23 mouse cellular contexts compared by ENCODE assay signal in the genomic region with DNA sequence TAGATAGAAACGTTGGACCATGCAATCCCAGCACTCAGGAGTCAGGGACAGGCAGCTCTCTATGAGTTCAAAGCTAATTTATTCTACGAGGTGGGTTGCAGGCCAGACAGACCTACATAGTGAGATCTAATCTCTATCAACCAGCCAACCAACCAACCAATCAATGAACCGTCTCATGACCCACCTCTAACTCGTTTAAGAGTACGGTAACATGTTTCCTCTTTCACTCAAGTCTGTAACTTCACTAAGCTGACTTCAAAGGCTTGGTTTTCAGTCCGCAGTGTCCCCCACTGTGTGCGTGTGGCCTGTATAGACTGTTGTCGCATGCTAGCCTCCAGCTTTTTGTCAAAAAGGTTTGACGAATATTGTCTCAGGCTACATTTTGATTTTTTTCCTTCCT. TPM values are rescaled to one million over a fixed set of nuclear protein-coding genes. Genes with fewer than 3 reads are reported as not detected.
DNase-seq lines count a peak whose midpoint lies in the region; ATAC-seq and TF ChIP-seq lines count a peak whose summit lies in the region.
"Had no signal": no experiment of that assay in that cellular context is flagged by ENCODE, and none has a peak within 500 bp of the region (broad histone marks: within the 10 kb centered on the region; RNA-seq: fewer than 3 reads in every experiment).

No protein-coding gene starts in this region.

- H3K9me3 ChIP-seq in kidney, embryonic 16.5 days (ENCODE audit: low read length) = no peaks in the 10 kb centered on the region
- no peaks in the 10 kb centered on the region for H3K9me3 ChIP-seq in midbrain, embryonic 11.5 days (ENCODE audit: control insufficient read depth, low read length)
- H3K9me3 ChIP-seq in midbrain, embryonic 15.5 days = no peaks in the 10 kb centered on the region
- no peaks in the 10 kb centered on the region for H3K9me3 ChIP-seq in MEL (replicated peaks; ENCODE audit: insufficient read depth, low read length)
- H3K9me3 ChIP-seq: embryonic facial prominence, embryonic 13.5 days; embryonic facial prominence, embryonic 15.5 days; forebrain, embryonic 10.5 days; forebrain, embryonic 12.5 days had no signal

- TF ChIP-seq POLR2A in MEL (IDR thresholded peaks at IDR 0.05; ENCODE audit: control insufficient read depth in 1 of 2, insufficient read depth in 1 of 2, low read depth in 1 of 2, low read length in 2 of 2, poor library complexity in 1 of 2) = peak in 1 of 2 experiments; percentile 44; a peak in 1 of 4 replicates

- H3K27ac ChIP-seq in kidney, embryonic 16.5 days (ENCODE audit: low read length) = peak overlapping the region; percentile 60
- H3K27ac ChIP-seq in midbrain, embryonic 11.5 days (ENCODE audit: low read depth, low read length) = no peak overlapping the region
- no peak overlapping the region for H3K27ac ChIP-seq in midbrain, embryonic 15.5 days
- H3K27ac ChIP-seq in MEL (ENCODE audit: control insufficient read depth, low read depth, low read length) = no peak overlapping the region
- H3K27ac ChIP-seq: embryonic facial prominence, embryonic 13.5 days; embryonic facial prominence, embryonic 15.5 days; forebrain, embryonic 10.5 days; forebrain, embryonic 12.5 days had no signal

- H3K4me1 ChIP-seq in kidney, embryonic 16.5 days (ENCODE audit: insufficient read depth, low read length) = no peaks in the 10 kb centered on the region
- H3K4me1 ChIP-seq in midbrain, embryonic 11.5 days (ENCODE audit: control insufficient read depth, insufficient read depth, low read length) = peaks cover 2% of the 10 kb centered on the region; the same call in 1 of the 2 replicates
- peaks cover 3% of the 10 kb centered on the region; the same call in 1 of the 2 replicates for H3K4me1 ChIP-seq in midbrain, embryonic 15.5 days
- H3K4me1 ChIP-seq in MEL (ENCODE audit: control insufficient read depth in 1 of 2, insufficient read depth in 2 of 2, low read length in 2 of 2) = peaks cover 12 to 15% of the 10 kb centered on the region in 2 experiments
- H3K4me1 ChIP-seq: embryonic facial prominence, embryonic 13.5 days; embryonic facial prominence, embryonic 15.5 days; forebrain, embryonic 12.5 days had no signal

- TF ChIP-seq EP300 in MEL (IDR thresholded peaks at IDR 0.05; ENCODE audit: low read depth in 1 of 2, low read length in 2 of 2) = no peak; a peak in 1 of 4 replicates

- H3K4me3 ChIP-seq in kidney, embryonic 16.5 days (ENCODE audit: low read length) = no peak overlapping the region
- H3K4me3 ChIP-seq in midbrain, embryonic 11.5 days (ENCODE audit: low read depth, low read length) = no peak overlapping the region
- no peak overlapping the region for H3K4me3 ChIP-seq in midbrain, embryonic 15.5 days
- peak overlapping the region; percentile 7 to 35; a peak in 3 of 4 replicates for H3K4me3 ChIP-seq in MEL (ENCODE audit: control insufficient read depth in 1 of 2, insufficient read depth in 1 of 2, low read depth in 2 of 2, low read length in 2 of 2)
- H3K4me3 ChIP-seq: embryonic facial prominence, embryonic 13.5 days; embryonic facial prominence, embryonic 15.5 days; erythroblast, embryonic 14.5 days; forebrain, embryonic 10.5 days; forebrain, embryonic 12.5 days had no signal

- H3K9ac ChIP-seq in kidney, embryonic 16.5 days (replicated peaks; ENCODE audit: low read length) = no peak overlapping the region
- no peak overlapping the region for H3K9ac ChIP-seq in midbrain, embryonic 11.5 days (ENCODE audit: low read length)
- no peak overlapping the region for H3K9ac ChIP-seq in midbrain, embryonic 15.5 days
- H3K9ac ChIP-seq in MEL (ENCODE audit: control insufficient read depth, low read depth, low read length, poor library complexity, severe bottlenecking) = peak overlapping the region; percentile 26; the same call in 1 of the 2 replicates
- H3K9ac ChIP-seq: embryonic facial prominence, embryonic 13.5 days; embryonic facial prominence, embryonic 15.5 days; forebrain, embryonic 12.5 days had no signal

- no peak; the same call in 1 of the 2 replicates for ATAC-seq in kidney, embryonic 16.5 days (ENCODE audit: low FRiP score, low TSS enrichment)
- ATAC-seq in midbrain, embryonic 11.5 days (ENCODE audit: low FRiP score) = no peak
- ATAC-seq in midbrain, embryonic 15.5 days (replicated peaks) = no peak
- ATAC-seq: forebrain, embryonic 14.5 days; forebrain, embryonic 16.5 days had no signal

- no peak overlapping the region for H3K4me2 ChIP-seq in kidney, embryonic 16.5 days (replicated peaks; ENCODE audit: low read depth, low read length)
- no peak overlapping the region for H3K4me2 ChIP-seq in midbrain, embryonic 11.5 days
- no peak overlapping the region for H3K4me2 ChIP-seq in midbrain, embryonic 15.5 days
- H3K4me2 ChIP-seq: embryonic facial prominence, embryonic 13.5 days; embryonic facial prominence, embryonic 15.5 days; forebrain, embryonic 12.5 days had no signal

- no peaks in the 10 kb centered on the region for H3K79me2 ChIP-seq in MEL (ENCODE audit: control insufficient read depth, insufficient read depth, low read length, poor library complexity)

- H3K27me3 ChIP-seq in kidney, embryonic 16.5 days (ENCODE audit: insufficient read depth, low read length) = no peaks in the 10 kb centered on the region
- H3K27me3 ChIP-seq in midbrain, embryonic 11.5 days (ENCODE audit: control insufficient read depth, insufficient read depth, low read length) = no peaks in the 10 kb centered on the region
- no peaks in the 10 kb centered on the region for H3K27me3 ChIP-seq in midbrain, embryonic 15.5 days (replicated peaks)
- H3K27me3 ChIP-seq in MEL (ENCODE audit: control insufficient read depth in 1 of 2, insufficient read depth in 2 of 2, low read length in 2 of 2) = no peaks in the 10 kb centered on the region
- H3K27me3 ChIP-seq: embryonic facial prominence, embryonic 13.5 days; embryonic facial prominence, embryonic 15.5 days; forebrain, embryonic 12.5 days had no signal

- WGBS in kidney, embryonic 16.5 days = 55% methylated on average over 9 of the region's 9 CpGs
- 61% methylated on average over 9 of the region's 9 CpGs for WGBS in midbrain, embryonic 11.5 days
- 52% methylated on average over 9 of the region's 9 CpGs for WGBS in midbrain, embryonic 15.5 days

- no peak for DNase-seq in kidney, postnatal 25 days
- DNase-seq in midbrain, embryonic 11.5 days (ENCODE audit: low spot score, missing footprints) = peak; percentile 68
- peak; percentile 90 for DNase-seq in MEL (ENCODE audit: low read depth, low spot score)
- no peak for DNase-seq in thymus, postnatal 4 days
- DNase-seq: adrenal gland, adult 2 months; adrenal gland, postnatal 10 days; adrenal gland, postnatal 25 days; cerebellum, adult 11 months; cerebellum, adult 18-20 months; cerebellum, adult 8-10 months; cerebellum, adult 9-11 months; cerebellum, postnatal 14 days; cerebellum, postnatal 36 days; embryo, embryonic 11 days had no signal

- TF ChIP-seq RAD21 in MEL (IDR thresholded peaks at IDR 0.05; ENCODE audit: low read depth, low read length) = no peak

- no peaks in the 10 kb centered on the region for H3K36me3 ChIP-seq in kidney, embryonic 16.5 days (ENCODE audit: insufficient read depth, low read length)
- H3K36me3 ChIP-seq in midbrain, embryonic 11.5 days (ENCODE audit: control insufficient read depth, insufficient read depth, low read length) = no peaks in the 10 kb centered on the region
- no peaks in the 10 kb centered on the region for H3K36me3 ChIP-seq in midbrain, embryonic 15.5 days (replicated peaks)
- peaks cover 0 to 11% of the 10 kb centered on the region in 2 experiments; a peak in 2 of 4 replicates for H3K36me3 ChIP-seq in MEL (ENCODE audit: control insufficient read depth in 1 of 2, insufficient read depth in 2 of 2, low read length in 2 of 2)
- H3K36me3 ChIP-seq: embryonic facial prominence, embryonic 13.5 days; embryonic facial prominence, embryonic 15.5 days; forebrain, embryonic 10.5 days; forebrain, embryonic 12.5 days had no signal

- no peak for TF ChIP-seq CTCF in MEL (IDR thresholded peaks at IDR 0.05 in 2 of 3, conservative IDR thresholded peaks at IDR 0.05 in 1 of 3; ENCODE audit: control insufficient read depth in 1 of 3, insufficient read depth in 1 of 3, low read depth in 2 of 3, low read length in 3 of 3, poor library complexity in 1 of 3, severe bottlenecking in 1 of 3)

TF ChIP-seq in MEL, 35 proteins besides CTCF, POLR2A, EP300 and RAD21 (continues in another document):
- TF ChIP-seq MYC (IDR thresholded peaks at IDR 0.05; ENCODE audit: low read depth, low read length) (peak; percentile 60; the same call in 1 of the 2 replicates), KAT2A (conservative IDR thresholded peaks at IDR 0.05; ENCODE audit: low read depth, low read length) (no peak), ETS1 (IDR thresholded peaks at IDR 0.05; ENCODE audit: low read depth, low read length) (peak; percentile 19; the same call in 1 of the 2 replicates), MXI1 (IDR thresholded peaks at IDR 0.05; ENCODE audit: low read depth, low read length) (peak; percentile 39; the same call in 1 of the 2 replicates), GATA1 (IDR thresholded peaks at IDR 0.05; ENCODE audit: low read depth, low read length) (0 out of 2 replicates have a peak, but pooled peaks have one; percentile 49), HCFC1 (IDR thresholded peaks at IDR 0.05; ENCODE audit: low read depth, low read length) (no peak), ZNF384 (IDR thresholded peaks at IDR 0.05; ENCODE audit: low read depth, low read length) (no peak), GABPA (IDR thresholded peaks at IDR 0.05; ENCODE audit: low read depth, low read length) (no peak), SMC3 (IDR thresholded peaks at IDR 0.05; ENCODE audit: low read depth, low read length) (no peak), SIN3A (IDR thresholded peaks at IDR 0.05; ENCODE audit: low read length) (peak; percentile 50; the same call in 1 of the 2 replicates), ELF1 (IDR thresholded peaks at IDR 0.05; ENCODE audit: low read depth, low read length) (no peak), POLR2AphosphoS2 (IDR thresholded peaks at IDR 0.05; ENCODE audit: low read length) (no peak), USF1 (IDR thresholded peaks at IDR 0.05; ENCODE audit: low read depth, low read length) (no peak), ZKSCAN1 (IDR thresholded peaks at IDR 0.05; ENCODE audit: low read depth, low read length) (no peak), MYB (IDR thresholded peaks at IDR 0.05; ENCODE audit: low read depth, low read length) (no peak), TBP (IDR thresholded peaks at IDR 0.05; ENCODE audit: low read depth, low read length) (peak; percentile 66), NRF1 (IDR thresholded peaks at IDR 0.05; ENCODE audit: insufficient read depth, low read depth, low read length, poor library complexity, severe bottlenecking) (no peak)

RNA-seq across cellular contexts. Expression of gene Anp32a, which starts 48.6 kb away (rescaled TPM):
- 196 and 238 TPM in 2 replicates for polyA plus RNA-seq in kidney, embryonic 16.5 days (2015; fragmentation: Nextera tagmentation; extraction: Ambion mirVana)
- polyA plus RNA-seq in midbrain, embryonic 11.5 days (2014; fragmentation: Nextera tagmentation; extraction: Ambion mirVana) = 194 and 220 TPM in 2 replicates
- 103 and 107 TPM in 2 replicates for polyA plus RNA-seq in midbrain, embryonic 15.5 days (2015; fragmentation: Nextera tagmentation; extraction: Ambion mirVana)
- 182 and 205 TPM in 2 replicates for total RNA-seq in MEL (2012; rRNA removed)
- polyA plus RNA-seq in MEL (2012; ENCODE audit: insufficient read depth in 1 of 2, insufficient read length in 2 of 2, low read depth in 1 of 2, low replicate concordance in 2 of 2, missing spikeins in 1 of 2) = 100 to 1,000 TPM; 362 to 516 TPM

Comparison
In these comparisons a context has a peak if more than half of its experiments do, and no peak if none do; other contexts are left out.
1. H3K4me3 ChIP-seq: peak in MEL (2 of 2); none in kidney, embryonic 16.5 days (single experiment), midbrain, embryonic 11.5 days (single experiment) and midbrain, embryonic 15.5 days (single experiment).
2. DNase-seq: peak in midbrain, embryonic 11.5 days (single experiment) and MEL (single experiment); none in kidney, postnatal 25 days (0 of 2) and thymus, postnatal 4 days (single experiment).